23 mouse cellular contexts compared by ENCODE assay signal in the genomic region with DNA sequence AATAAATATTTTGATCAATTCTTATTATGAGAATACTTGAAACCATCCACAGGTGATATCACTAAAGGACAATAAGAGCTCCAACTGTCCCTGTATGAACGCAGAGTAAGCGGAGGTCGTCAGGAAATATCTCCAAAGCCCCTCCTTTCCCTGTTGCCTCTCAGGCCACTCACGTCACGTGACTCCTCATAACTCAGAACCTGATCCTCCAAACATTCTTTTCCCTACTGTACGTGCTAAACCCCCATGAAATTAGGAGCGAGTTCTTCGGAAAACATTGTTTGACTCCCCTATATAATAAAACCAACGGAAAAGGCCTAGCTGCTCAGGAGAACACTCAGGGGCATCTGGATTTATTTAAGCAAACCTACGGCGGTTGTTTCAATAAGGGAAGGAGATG. TPM values are rescaled to one million over a fixed set of nuclear protein-coding genes. Genes with fewer than 3 reads are reported as not detected.
DNase-seq lines count a peak whose midpoint lies in the region; ATAC-seq and TF ChIP-seq lines count a peak whose summit lies in the region.
"Had no signal": no experiment of that assay in that cellular context is flagged by ENCODE, and none has a peak within 500 bp of the region (broad histone marks: within the 10 kb centered on the region; RNA-seq: fewer than 3 reads in every experiment).

No protein-coding gene starts in this region.

- H3K4me3 ChIP-seq in lung, embryonic 14.5 days (ENCODE audit: low read depth, low read length) = no peak overlapping the region
- no peak overlapping the region for H3K4me3 ChIP-seq in lung, postnatal 0 days (ENCODE audit: low read depth, low read length)
- peak overlapping the region; percentile 15; the same call in 1 of the 2 replicates for H3K4me3 ChIP-seq in embryonic facial prominence, embryonic 13.5 days
- no peak overlapping the region for H3K4me3 ChIP-seq in limb, embryonic 13.5 days
- H3K4me3 ChIP-seq in stomach, postnatal 0 days (ENCODE audit: low read depth, low read length) = no peak overlapping the region
- no peak overlapping the region for H3K4me3 ChIP-seq in forebrain, embryonic 10.5 days
- H3K4me3 ChIP-seq: gastrocnemius, adult 2 months; hindbrain, embryonic 10.5 days; hindbrain, embryonic 13.5 days; intestine, embryonic 15.5 days had no signal

- H3K9me3 ChIP-seq in lung, embryonic 14.5 days (ENCODE audit: low read depth, low read length) = no peaks in the 10 kb centered on the region
- no peaks in the 10 kb centered on the region for H3K9me3 ChIP-seq in lung, postnatal 0 days (ENCODE audit: low read length)
- H3K9me3 ChIP-seq in embryonic facial prominence, embryonic 13.5 days = no peaks in the 10 kb centered on the region
- H3K9me3 ChIP-seq in limb, embryonic 13.5 days = no peaks in the 10 kb centered on the region
- H3K9me3 ChIP-seq in stomach, postnatal 0 days (ENCODE audit: control insufficient read depth, low read length) = no peaks in the 10 kb centered on the region
- no peaks in the 10 kb centered on the region for H3K9me3 ChIP-seq in forebrain, embryonic 10.5 days
- H3K9me3 ChIP-seq: hindbrain, embryonic 10.5 days; hindbrain, embryonic 13.5 days; intestine, embryonic 15.5 days had no signal

- no peak overlapping the region for H3K27ac ChIP-seq in lung, embryonic 14.5 days (ENCODE audit: low read depth)
- no peak overlapping the region for H3K27ac ChIP-seq in lung, postnatal 0 days (ENCODE audit: low read length)
- peak overlapping the region; percentile 61 for H3K27ac ChIP-seq in embryonic facial prominence, embryonic 13.5 days
- H3K27ac ChIP-seq in limb, embryonic 13.5 days = 0 out of 2 replicates have a peak overlapping the region, but pooled peaks have one; percentile 22
- H3K27ac ChIP-seq in stomach, postnatal 0 days (replicated peaks) = no peak overlapping the region
- no peak overlapping the region for H3K27ac ChIP-seq in forebrain, embryonic 10.5 days
- H3K27ac ChIP-seq: gastrocnemius, adult 2 months; hindbrain, embryonic 10.5 days; hindbrain, embryonic 13.5 days; intestine, embryonic 15.5 days had no signal

- H3K9ac ChIP-seq in lung, embryonic 14.5 days = no peak overlapping the region
- H3K9ac ChIP-seq in lung, postnatal 0 days (replicated peaks; ENCODE audit: low read depth) = no peak overlapping the region
- no peak overlapping the region for H3K9ac ChIP-seq in embryonic facial prominence, embryonic 13.5 days
- no peak overlapping the region for H3K9ac ChIP-seq in limb, embryonic 13.5 days
- no peak overlapping the region for H3K9ac ChIP-seq in stomach, postnatal 0 days (ENCODE audit: low read length)
- H3K9ac ChIP-seq: forebrain, postnatal 0 days; hindbrain, embryonic 13.5 days; intestine, embryonic 15.5 days had no signal

- TF ChIP-seq CTCF in lung, embryonic 14.5 days (IDR thresholded peaks at IDR 0.05; ENCODE audit: low read depth) = no peak
- TF ChIP-seq CTCF in lung, postnatal 0 days (IDR thresholded peaks at IDR 0.05) = no peak
- TF ChIP-seq CTCF in stomach, postnatal 0 days (IDR thresholded peaks at IDR 0.05; ENCODE audit: low read depth) = no peak

- TF ChIP-seq EP300 in lung, postnatal 0 days (IDR thresholded peaks at IDR 0.05) = no peak
- TF ChIP-seq EP300 in stomach, postnatal 0 days (optimal IDR thresholded peaks at IDR 0.05) = no peak

- DNase-seq in lung, embryonic 14.5 days = peak; percentile 29
- DNase-seq in lung, postnatal 0 days (ENCODE audit: low spot score) = no peak
- DNase-seq in stomach, postnatal 0 days (ENCODE audit: low spot score) = no peak
- no peak for DNase-seq in testis, postnatal 14 days (ENCODE audit: low spot score)
- DNase-seq in forebrain, embryonic 10.5 days (ENCODE audit: extremely low spot score, low spot score) = no peak
- DNase-seq: adrenal gland, adult 8-10 months; adrenal gland, postnatal 25 days; cerebellum, adult 18-20 months; cerebellum, adult 9-10 months; cerebellum, postnatal 14 days; forebrain, postnatal 0 days; gastrocnemius, adult 2 months; gastrocnemius, postnatal 14 days had no signal

- WGBS in lung, embryonic 14.5 days = 49% methylated on average over 11 of the region's 11 CpGs
- WGBS in lung, postnatal 0 days = 66% methylated on average over 11 of the region's 11 CpGs
- WGBS in embryonic facial prominence, embryonic 13.5 days = 25% methylated on average over 11 of the region's 11 CpGs
- WGBS in limb, embryonic 13.5 days = 24% methylated on average over 11 of the region's 11 CpGs
- WGBS in stomach, postnatal 0 days = 84% methylated on average over 11 of the region's 11 CpGs
- 89% methylated on average over 11 of the region's 11 CpGs for WGBS in forebrain, embryonic 10.5 days

- H3K4me2 ChIP-seq in lung, embryonic 14.5 days = no peak overlapping the region
- H3K4me2 ChIP-seq in lung, postnatal 0 days (replicated peaks; ENCODE audit: low read depth, low read length) = no peak overlapping the region
- H3K4me2 ChIP-seq in embryonic facial prominence, embryonic 13.5 days = peak overlapping the region; percentile 43
- H3K4me2 ChIP-seq in limb, embryonic 13.5 days (replicated peaks) = peak overlapping the region; percentile 49
- H3K4me2 ChIP-seq in stomach, postnatal 0 days (replicated peaks; ENCODE audit: low read depth) = no peak overlapping the region
- H3K4me2 ChIP-seq: heart, embryonic 11.5 days; hindbrain, embryonic 13.5 days; intestine, embryonic 15.5 days had no signal

- no peak for ATAC-seq in lung, embryonic 14.5 days (ENCODE audit: insufficient read depth)
- no peak for ATAC-seq in lung, postnatal 0 days
- no peak for ATAC-seq in embryonic facial prominence, embryonic 13.5 days (ENCODE audit: insufficient number of reproducible peaks, insufficient read depth, low FRiP score, low TSS enrichment, low read depth)
- ATAC-seq in limb, embryonic 13.5 days (ENCODE audit: low FRiP score, low read depth) = peak; percentile 64; the same call in 1 of the 2 replicates
- no peak for ATAC-seq in stomach, postnatal 0 days (ENCODE audit: low FRiP score, low TSS enrichment)
- ATAC-seq: activated CD4-positive, CD25-positive, alpha-beta regulatory T cell, adult 4 months; CD4-positive, CD25-positive, alpha-beta regulatory T cell, adult 4 months; forebrain, embryonic 14.5 days; forebrain, postnatal 0 days; hindbrain, embryonic 16.5 days; intestine, embryonic 15.5 days had no signal

- no peaks in the 10 kb centered on the region for H3K36me3 ChIP-seq in lung, embryonic 14.5 days (ENCODE audit: insufficient read depth)
- no peaks in the 10 kb centered on the region for H3K36me3 ChIP-seq in lung, postnatal 0 days (ENCODE audit: insufficient read depth, low read length)
- peaks cover 16% of the 10 kb centered on the region for H3K36me3 ChIP-seq in embryonic facial prominence, embryonic 13.5 days
- no peaks in the 10 kb centered on the region for H3K36me3 ChIP-seq in limb, embryonic 13.5 days
- H3K36me3 ChIP-seq in stomach, postnatal 0 days (ENCODE audit: control insufficient read depth, insufficient read depth, low read length) = no peaks in the 10 kb centered on the region
- H3K36me3 ChIP-seq in forebrain, embryonic 10.5 days (replicated peaks) = no peaks in the 10 kb centered on the region
- H3K36me3 ChIP-seq: hindbrain, embryonic 10.5 days; hindbrain, embryonic 13.5 days; intestine, embryonic 15.5 days had no signal

- H3K4me1 ChIP-seq in lung, embryonic 14.5 days (ENCODE audit: insufficient read depth) = no peaks in the 10 kb centered on the region
- no peaks in the 10 kb centered on the region for H3K4me1 ChIP-seq in lung, postnatal 0 days (ENCODE audit: insufficient read depth, low read depth, low read length)
- peaks cover 40% of the 10 kb centered on the region for H3K4me1 ChIP-seq in embryonic facial prominence, embryonic 13.5 days
- H3K4me1 ChIP-seq in limb, embryonic 13.5 days = peaks cover 28% of the 10 kb centered on the region
- no peaks in the 10 kb centered on the region for H3K4me1 ChIP-seq in stomach, postnatal 0 days (replicated peaks; ENCODE audit: control insufficient read depth, insufficient read depth)
- no peaks in the 10 kb centered on the region for H3K4me1 ChIP-seq in forebrain, embryonic 10.5 days
- H3K4me1 ChIP-seq: hindbrain, embryonic 10.5 days; hindbrain, embryonic 13.5 days; intestine, embryonic 15.5 days had no signal

- no peaks in the 10 kb centered on the region for H3K27me3 ChIP-seq in lung, embryonic 14.5 days (ENCODE audit: insufficient read depth, low read length)
- H3K27me3 ChIP-seq in lung, postnatal 0 days (replicated peaks; ENCODE audit: insufficient read depth, low read length) = no peaks in the 10 kb centered on the region
- no peaks in the 10 kb centered on the region for H3K27me3 ChIP-seq in embryonic facial prominence, embryonic 13.5 days
- H3K27me3 ChIP-seq in limb, embryonic 13.5 days = peaks cover 37% of the 10 kb centered on the region
- H3K27me3 ChIP-seq in stomach, postnatal 0 days (ENCODE audit: control insufficient read depth, insufficient read depth, low read length) = no peaks in the 10 kb centered on the region
- H3K27me3 ChIP-seq in forebrain, embryonic 10.5 days (ENCODE audit: poor library complexity, severe bottlenecking) = peaks cover 14% of the 10 kb centered on the region; the same call in 1 of the 2 replicates
- H3K27me3 ChIP-seq: intestine, embryonic 15.5 days had no signal

RNA-seq across cellular contexts. Expression of gene Supt3, which starts 52.7 kb away (rescaled TPM):
- 21.1 and 23.1 TPM in 2 replicates for polyA plus RNA-seq in lung, embryonic 14.5 days (2014; fragmentation: Nextera tagmentation; extraction: Ambion mirVana)
- polyA plus RNA-seq in lung, postnatal 0 days (2015; fragmentation: Nextera tagmentation; extraction: Ambion mirVana) = 7.8 and 10.9 TPM in 2 replicates
- 24.5 and 25.4 TPM in 2 replicates for polyA plus RNA-seq in embryonic facial prominence, embryonic 13.5 days (2015; fragmentation: Nextera tagmentation; extraction: Ambion mirVana)
- polyA plus RNA-seq in limb, embryonic 13.5 days (2015; fragmentation: Nextera tagmentation; extraction: Ambion mirVana) = 24.7 and 25.9 TPM in 2 replicates
- 8.9 and 10.7 TPM in 2 replicates for polyA plus RNA-seq in stomach, postnatal 0 days (2015; fragmentation: Nextera tagmentation; extraction: Ambion mirVana)
- polyA plus RNA-seq in forebrain, embryonic 10.5 days (2016; fragmentation: Nextera tagmentation; extraction: Ambion mirVana) = 20.0 and 21.4 TPM in 2 replicates

Comparison
In these comparisons a context has a peak if more than half of its experiments do, and no peak if none do; other contexts are left out.
1. H3K27ac ChIP-seq: peak in embryonic facial prominence, embryonic 13.5 days (single experiment) and limb, embryonic 13.5 days (single experiment); none in lung, embryonic 14.5 days (single experiment), lung, postnatal 0 days (single experiment), stomach, postnatal 0 days (single experiment) and forebrain, embryonic 10.5 days (single experiment).
2. H3K4me2 ChIP-seq: peak in embryonic facial prominence, embryonic 13.5 days (single experiment) and limb, embryonic 13.5 days (single experiment); none in lung, embryonic 14.5 days (single experiment), lung, postnatal 0 days (single experiment) and stomach, postnatal 0 days (single experiment).